ENCODE assay signal across 10 mouse cellular contexts in genomic region chr12:80653951-80654658, GRCm38 (mm10). TPM values are rescaled to one million over a fixed set of nuclear protein-coding genes. Genes with fewer than 3 reads are reported as not detected.
A peak's percentile ranks its signal among the peaks of the same experiment; 100 is the strongest.
DNase-seq lines count a peak whose midpoint lies in the region; ATAC-seq lines count a peak whose summit lies in the region.
"Had no signal": no experiment of that assay in that cellular context is flagged by ENCODE, and none has a peak within 500 bp of the region (broad histone marks: within the 10 kb centered on the region; RNA-seq: fewer than 3 reads in every experiment).

No protein-coding gene starts in this region.

- peaks cover 7% of the 10 kb centered on the region; the same call in 1 of the 2 replicates for H3K36me3 ChIP-seq in embryonic facial prominence, embryonic 14.5 days (ENCODE audit: control insufficient read depth, insufficient read depth, low read length)
- peaks cover 6% of the 10 kb centered on the region for H3K36me3 ChIP-seq in embryonic facial prominence, embryonic 10.5 days (replicated peaks)

- peak; percentile 53; the same call in 1 of the 2 replicates for ATAC-seq in embryonic facial prominence, embryonic 14.5 days (ENCODE audit: low read depth)

- H3K4me1 ChIP-seq in embryonic facial prominence, embryonic 14.5 days (ENCODE audit: control insufficient read depth, insufficient read depth, low read length), result no peaks in the 10 kb centered on the region
- no peaks in the 10 kb centered on the region for H3K4me1 ChIP-seq in embryonic facial prominence, embryonic 10.5 days

- intact Hi-C loops in heart, postnatal 10 days (cut with DNase I), result no loop called here

- 95% methylated on average over 7 of the region's 7 CpGs for WGBS in embryonic facial prominence, embryonic 14.5 days
- 95% methylated on average over 7 of the region's 7 CpGs for WGBS in embryonic facial prominence, embryonic 10.5 days

- H3K27me3 ChIP-seq in embryonic facial prominence, embryonic 14.5 days (replicated peaks; ENCODE audit: control insufficient read depth, insufficient read depth, low read length), result no peaks in the 10 kb centered on the region
- no peaks in the 10 kb centered on the region for H3K27me3 ChIP-seq in embryonic facial prominence, embryonic 10.5 days (replicated peaks; ENCODE audit: low read depth, poor library complexity, severe bottlenecking)
- H3K27me3 ChIP-seq: megakaryocyte, embryonic 14.5 days had no signal

- no peaks in the 10 kb centered on the region for H3K9me3 ChIP-seq in embryonic facial prominence, embryonic 14.5 days (ENCODE audit: control insufficient read depth, low read length)
- no peaks in the 10 kb centered on the region for H3K9me3 ChIP-seq in embryonic facial prominence, embryonic 10.5 days
- H3K9me3 ChIP-seq: megakaryocyte, embryonic 14.5 days had no signal

- no peak overlapping the region for H3K4me2 ChIP-seq in embryonic facial prominence, embryonic 14.5 days (ENCODE audit: low read depth, low read length)

- no peak overlapping the region for H3K27ac ChIP-seq in embryonic facial prominence, embryonic 14.5 days (replicated peaks; ENCODE audit: low read depth, low read length)
- no peak overlapping the region for H3K27ac ChIP-seq in embryonic facial prominence, embryonic 10.5 days (replicated peaks)
- H3K27ac ChIP-seq: layer of hippocampus, adult 2 months had no signal

- H3K9ac ChIP-seq in embryonic facial prominence, embryonic 14.5 days (ENCODE audit: low read depth, low read length), result no peak overlapping the region

- H3K4me3 ChIP-seq in embryonic facial prominence, embryonic 14.5 days (ENCODE audit: low read depth, low read length), result no peak overlapping the region
- H3K4me3 ChIP-seq in embryonic facial prominence, embryonic 10.5 days, result no peak overlapping the region
- H3K4me3 ChIP-seq: layer of hippocampus, adult 2 months; megakaryocyte, embryonic 14.5 days had no signal

- DNase-seq in embryonic facial prominence, embryonic 14.5 days (ENCODE audit: low spot score), result peak; percentile 8
- no peak for DNase-seq in embryonic facial prominence, embryonic 10.5 days (ENCODE audit: low spot score)
- DNase-seq in brain, adult 2 months (ENCODE audit: low read depth, low spot score), result peak; percentile 38
- DNase-seq in heart, postnatal 10 days, result peak; percentile 69 to 73
- DNase-seq in lung, postnatal 14 days, result peak; percentile 56
- no peak for DNase-seq in thymus, postnatal 25 days
- DNase-seq in right cerebral cortex, postnatal 4 days, result no peak
- no peak for DNase-seq in thymus, postnatal 10 days (ENCODE audit: low spot score in 2 of 2)

RNA-seq across cellular contexts. Expression of gene Erh, which starts 10.0 kb away (rescaled TPM):
- 209 and 259 TPM in 2 replicates for polyA plus RNA-seq in embryonic facial prominence, embryonic 14.5 days (2014; fragmentation: Nextera tagmentation; extraction: Ambion mirVana)
- 502 and 512 TPM in 2 replicates for polyA plus RNA-seq in embryonic facial prominence, embryonic 10.5 days (2016; fragmentation: Nextera tagmentation; extraction: Ambion mirVana)
- 10 to 100 TPM; 43.6 to 60.4 TPM for total RNA-seq in heart, postnatal 10 days (2021)

RNA-seq across cellular contexts. Expression of gene Slc39a9, which starts 10.4 kb away (rescaled TPM):
- 25.0 and 26.7 TPM in 2 replicates for polyA plus RNA-seq in embryonic facial prominence, embryonic 14.5 days (2014; fragmentation: Nextera tagmentation; extraction: Ambion mirVana)
- 24.6 and 25.7 TPM in 2 replicates for polyA plus RNA-seq in embryonic facial prominence, embryonic 10.5 days (2016; fragmentation: Nextera tagmentation; extraction: Ambion mirVana)
- total RNA-seq in heart, postnatal 10 days (2021), result 10 to 100 TPM; 25.8 to 27.1 TPM

RNA-seq across cellular contexts. Expression of gene Plekhd1, which starts 38.3 kb away (rescaled TPM):
- polyA plus RNA-seq in embryonic facial prominence, embryonic 14.5 days (2014; fragmentation: Nextera tagmentation; extraction: Ambion mirVana), result 1.2 and 1.4 TPM in 2 replicates
- 0.40 and 0.59 TPM in 2 replicates for polyA plus RNA-seq in embryonic facial prominence, embryonic 10.5 days (2016; fragmentation: Nextera tagmentation; extraction: Ambion mirVana)
- total RNA-seq in heart, postnatal 10 days (2021), result under 1 TPM; 0.25 to 0.60 TPM

Comparison
In these comparisons a context has a peak if more than half of its experiments do, and no peak if none do; other contexts are left out.
1. DNase-seq: peak in embryonic facial prominence, embryonic 14.5 days (single experiment), brain, adult 2 months (single experiment), heart, postnatal 10 days (2 of 2) and lung, postnatal 14 days (single experiment); none in embryonic facial prominence, embryonic 10.5 days (single experiment), thymus, postnatal 25 days (single experiment), right cerebral cortex, postnatal 4 days (single experiment) and thymus, postnatal 10 days (0 of 2).